Mouse (Mus musculus) testis, adult 2 months (tissue): ENCODE measurements at regions not wholly inside any gene's neighbourhood (a gene's known extent, or its start where the extent isn't known, plus 50 kb on each side); places are given as distances from the start of the nearest gene placed in this dataset.

ENCODE experiments used
- CTCF ChIP-seq: fragments of 200-500 bp; IDR thresholded peaks from 2 replicates; pipeline ENCODE4 v1.5.1; 2012; ENCODE audit warnings: low read depth, mild to moderate bottlenecking, inconsistent platforms, low read length, moderate library complexity; ENCODE audit not compliant: control insufficient read depth, insufficient read depth, insufficient replicate concordance
- POLR2A ChIP-seq: fragments of 200-500 bp; IDR thresholded peaks from 2 replicates; pipeline ENCODE4 v1.6.1; 2012; ENCODE audit warnings: low read depth, mild to moderate bottlenecking, inconsistent platforms, low read length, moderate library complexity; ENCODE audit not compliant: control insufficient read depth

DNA sequence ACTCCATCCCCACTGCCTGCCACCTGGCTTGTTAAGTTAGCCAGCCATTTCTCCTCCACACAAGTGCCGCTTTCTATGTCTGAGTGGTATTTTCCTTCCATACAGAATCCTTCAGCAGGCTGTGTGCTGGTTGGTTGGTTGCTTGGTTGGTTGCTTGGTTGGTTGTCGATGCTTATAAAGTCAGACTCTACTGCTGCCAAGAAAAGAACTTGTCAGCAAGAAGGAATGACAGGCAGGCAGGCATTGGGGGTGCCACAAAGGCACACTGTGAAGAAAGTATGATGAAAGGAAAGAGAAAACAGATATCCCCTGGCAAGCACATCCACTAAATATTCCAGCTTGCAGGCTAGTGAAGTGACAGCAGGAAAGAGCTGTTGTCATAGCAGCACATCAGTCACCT lies 263.0 kb upstream of the Hnrnpa3 start:
- TF ChIP-seq POLR2A: no peak
- no peak for TF ChIP-seq CTCF
